Comparison of ENCODE assay signal across 21 mouse cellular contexts in the genomic region with DNA sequence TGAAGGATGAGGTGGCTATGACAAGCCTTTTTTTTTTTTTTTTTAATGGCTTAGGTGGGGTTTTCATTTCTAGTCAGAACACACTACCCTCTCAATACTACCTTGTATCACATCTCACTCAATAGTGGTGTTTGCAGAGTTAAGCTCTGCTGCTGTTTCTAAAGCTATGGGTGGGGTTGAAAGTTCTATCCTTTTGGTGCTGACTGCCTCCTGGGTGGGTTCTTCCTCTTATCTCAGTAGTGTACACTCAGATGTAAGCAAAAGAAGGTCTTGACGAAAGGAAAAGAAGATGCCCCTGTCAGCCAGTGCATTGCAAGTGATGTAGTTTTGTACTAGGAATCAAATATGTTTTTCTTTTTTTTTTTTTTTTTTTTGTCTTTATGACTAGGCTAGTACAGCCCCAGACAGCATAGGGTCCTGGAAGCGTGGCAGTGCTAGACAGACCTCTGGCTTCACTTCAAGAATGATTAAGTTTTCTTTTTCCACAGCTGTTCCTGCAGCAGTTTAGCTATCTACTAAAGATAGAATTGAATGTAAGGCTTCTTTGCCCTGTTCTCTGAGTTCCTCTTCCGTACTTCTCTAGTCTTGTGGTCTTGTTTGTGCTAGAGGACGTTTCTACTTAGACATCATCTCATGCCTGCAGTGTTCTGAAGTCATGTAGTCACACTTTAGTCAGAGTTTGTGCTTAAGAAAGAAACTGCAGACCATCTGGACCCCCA. TPM values are rescaled to one million over a fixed set of nuclear protein-coding genes. Genes with fewer than 3 reads are reported as not detected.
A peak's percentile ranks its signal among the peaks of the same experiment; 100 is the strongest.
DNase-seq lines count a peak whose midpoint lies in the region; ATAC-seq lines count a peak whose summit lies in the region.
"Had no signal": no experiment of that assay in that cellular context is flagged by ENCODE, and none has a peak within 500 bp of the region (broad histone marks: within the 10 kb centered on the region; RNA-seq: fewer than 3 reads in every experiment).

No protein-coding gene starts in this region.

- H3K9ac ChIP-seq in heart, embryonic 15.5 days, result no peak overlapping the region
- no peak overlapping the region for H3K9ac ChIP-seq in liver, embryonic 13.5 days
- H3K9ac ChIP-seq in hindbrain, embryonic 14.5 days, result no peak overlapping the region
- H3K9ac ChIP-seq: embryonic facial prominence, embryonic 13.5 days; limb, embryonic 15.5 days had no signal

- no peak overlapping the region for H3K4me2 ChIP-seq in heart, embryonic 15.5 days
- H3K4me2 ChIP-seq in liver, embryonic 13.5 days, result no peak overlapping the region
- no peak overlapping the region for H3K4me2 ChIP-seq in hindbrain, embryonic 14.5 days (replicated peaks)
- H3K4me2 ChIP-seq: embryonic facial prominence, embryonic 13.5 days; limb, embryonic 15.5 days had no signal

- 0 out of 2 replicates have a peak overlapping the region, but pooled peaks have one; percentile 2 for H3K27ac ChIP-seq in heart, embryonic 15.5 days
- no peak overlapping the region for H3K27ac ChIP-seq in liver, embryonic 13.5 days
- no peak overlapping the region for H3K27ac ChIP-seq in hindbrain, embryonic 14.5 days
- H3K27ac ChIP-seq: embryonic facial prominence, embryonic 13.5 days; forebrain, embryonic 10.5 days; limb, embryonic 15.5 days had no signal

- WGBS in heart, embryonic 15.5 days, result 60% methylated on average over 4 of the region's 4 CpGs
- 54% methylated on average over 4 of the region's 4 CpGs for WGBS in liver, embryonic 13.5 days (ENCODE audit: insufficient replicate concordance)
- 87% methylated on average over 4 of the region's 4 CpGs for WGBS in hindbrain, embryonic 14.5 days

- no peak overlapping the region for H3K4me3 ChIP-seq in heart, embryonic 15.5 days
- H3K4me3 ChIP-seq in liver, embryonic 13.5 days (replicated peaks), result no peak overlapping the region
- no peak overlapping the region for H3K4me3 ChIP-seq in hindbrain, embryonic 14.5 days (replicated peaks; ENCODE audit: low read length)
- H3K4me3 ChIP-seq: embryonic facial prominence, embryonic 13.5 days; forebrain, embryonic 10.5 days; limb, embryonic 15.5 days; megakaryocyte, embryonic 14.5 days had no signal

- H3K36me3 ChIP-seq in heart, embryonic 15.5 days, result peaks cover 71% of the 10 kb centered on the region
- H3K36me3 ChIP-seq in liver, embryonic 13.5 days, result peaks cover 85% of the 10 kb centered on the region
- peaks cover 90% of the 10 kb centered on the region for H3K36me3 ChIP-seq in hindbrain, embryonic 14.5 days (replicated peaks; ENCODE audit: control insufficient read depth, insufficient read depth)

- no peak for ATAC-seq in heart, embryonic 15.5 days (replicated peaks; ENCODE audit: insufficient number of reproducible peaks, insufficient read depth, low FRiP score, low read depth)
- ATAC-seq in liver, embryonic 13.5 days (ENCODE audit: low read depth), result peak; percentile 76
- 0 out of 2 replicates have a peak, but pooled peaks have one; percentile 40 for ATAC-seq in monocyte, adult 5-6 weeks (replicated peaks; ENCODE audit: insufficient number of reproducible peaks, low FRiP score, low TSS enrichment, poor library complexity, severe bottlenecking)
- no peak for ATAC-seq in hindbrain, embryonic 14.5 days (ENCODE audit: low FRiP score)
- ATAC-seq: hindbrain, embryonic 16.5 days had no signal

- H3K4me1 ChIP-seq in heart, embryonic 15.5 days (replicated peaks), result no peaks in the 10 kb centered on the region
- peaks cover 16% of the 10 kb centered on the region for H3K4me1 ChIP-seq in liver, embryonic 13.5 days (replicated peaks)
- no peaks in the 10 kb centered on the region for H3K4me1 ChIP-seq in hindbrain, embryonic 14.5 days (replicated peaks; ENCODE audit: control insufficient read depth, insufficient read depth, low read length)
- H3K4me1 ChIP-seq: embryonic facial prominence, embryonic 13.5 days; forebrain, embryonic 10.5 days; limb, embryonic 15.5 days had no signal

- H3K27me3 ChIP-seq in heart, embryonic 15.5 days, result no peaks in the 10 kb centered on the region
- no peaks in the 10 kb centered on the region for H3K27me3 ChIP-seq in liver, embryonic 13.5 days
- no peaks in the 10 kb centered on the region for H3K27me3 ChIP-seq in hindbrain, embryonic 14.5 days (ENCODE audit: control insufficient read depth, insufficient read depth, low read length)
- H3K27me3 ChIP-seq: CH12.LX; embryonic facial prominence, embryonic 13.5 days; limb, embryonic 15.5 days; megakaryocyte, embryonic 14.5 days had no signal

- H3K9me3 ChIP-seq in heart, embryonic 15.5 days (replicated peaks), result no peaks in the 10 kb centered on the region
- H3K9me3 ChIP-seq in liver, embryonic 13.5 days (replicated peaks), result peaks cover 2% of the 10 kb centered on the region; the same call in 1 of the 2 replicates
- H3K9me3 ChIP-seq in hindbrain, embryonic 14.5 days (ENCODE audit: control insufficient read depth, low read length), result 0 out of 2 replicates have a peak, but pooled peaks cover 12% of the 10 kb centered on the region
- H3K9me3 ChIP-seq: forebrain, embryonic 10.5 days; limb, embryonic 15.5 days had no signal

- DNase-seq in heart, adult 8-10 months (ENCODE audit: low spot score), result no peak
- DNase-seq in MEL-GATA-1-ER (ENCODE audit: extremely low read depth, low read depth), result peak; percentile 77
- no peak for DNase-seq in liver, embryonic 13.5 days
- no peak for DNase-seq in cerebellum, adult 9-10 months
- no peak for DNase-seq in hindbrain, embryonic 14.5 days (ENCODE audit: low spot score)
- DNase-seq in kidney, postnatal 25 days, result no peak
- DNase-seq: adrenal gland, postnatal 10 days; cerebellum, adult 2 months; heart, adult 18-20 months; kidney, adult 11 months; kidney, postnatal 14 days; layer of hippocampus, adult 9-11 months; thymus, postnatal 14 days had no signal

RNA-seq across cellular contexts. Expression of a gene that starts 14.5 kb away (rescaled TPM):
- 25.5 and 26.2 TPM in 2 replicates for polyA plus RNA-seq in heart, embryonic 15.5 days (2015; fragmentation: Nextera tagmentation; extraction: Ambion mirVana)
- total RNA-seq in heart, adult 8-10 months (2022), result 10 to 100 TPM; 20.2 to 45.4 (median 29.3) TPM
- polyA plus RNA-seq in liver, embryonic 13.5 days (2015; fragmentation: Nextera tagmentation; extraction: Ambion mirVana), result 24.6 and 32.0 TPM in 2 replicates
- 136 to 145 TPM (median 140 TPM) in 3 replicates for total RNA-seq in monocyte, adult 5-6 weeks (2017)
- polyA plus RNA-seq in hindbrain, embryonic 14.5 days (2014; fragmentation: Nextera tagmentation; extraction: Ambion mirVana), result 28.4 and 30.0 TPM in 2 replicates

Comparison
In these comparisons a context has a peak if more than half of its experiments do, and no peak if none do; other contexts are left out.
1. ATAC-seq: peak in liver, embryonic 13.5 days (single experiment) and monocyte, adult 5-6 weeks (single experiment); none in heart, embryonic 15.5 days (single experiment) and hindbrain, embryonic 14.5 days (single experiment).